Mouse (Mus musculus) CD4-positive, CD25-positive, alpha-beta regulatory T cell, adult 9 weeks (primary cell): ENCODE results near the gene Fam117b. TPM values are rescaled to one million over a fixed set of nuclear protein-coding genes. Genes with fewer than 3 reads are reported as not detected.

Experiments
- polyA plus RNA-seq: library from polyadenylated mRNA; unstranded; fragments of 100-300 nt; shearing (Covaris generic); gene quantifications from one replicate; pipeline ENCODE4 v1.2.1, GENCODE M21; 2017

Gene Fam117b
- polyA plus RNA-seq, result 6.4 TPM

GRCm38 (mm10) chr1:59912413-59913157 lies at the start of gene Fam117b:
Fam117b (plus strand) TSS chr1:59913006.

Other genes starting within 250 kb of the Fam117b start
- 407 TPM for gene Sumo1, start 242.2 kb upstream of the Fam117b start, polyA plus RNA-seq
- 215 TPM for gene Nop58, start 228.0 kb upstream of the Fam117b start, polyA plus RNA-seq
- 1.1 TPM for gene Bmpr2, start 149.6 kb upstream of the Fam117b start, polyA plus RNA-seq
- 1.6 TPM for gene Ica1l, start 130.2 kb downstream of the Fam117b start, polyA plus RNA-seq
- gene Carf, start 185.2 kb downstream of the Fam117b start, polyA plus RNA-seq, result 6.9 TPM
- gene Wdr12, start 185.6 kb downstream of the Fam117b start, polyA plus RNA-seq, result 56.9 TPM